Mouse (Mus musculus) heart, embryonic 11.5 days (tissue): ENCODE measurements around the gene Dcbld1. TPM values are rescaled to one million over a fixed set of nuclear protein-coding genes. Genes with fewer than 3 reads are reported as not detected.

ENCODE experiments used
- ATAC-seq: fragments of 200-750 bp; cut with Nextera tagmentation; replicated peaks from 2 replicates; pipeline ENCODE4 v1.8.0; 2017; ENCODE audit warnings: moderate library complexity; ENCODE audit not compliant: insufficient number of reproducible peaks, low FRiP score, low TSS enrichment
- H3K27ac ChIP-seq: fragments of 300-500 bp; sonication (generic); 2 replicates; pipeline ENCODE4 v1.5.1; 2014; ENCODE audit warnings: mild to moderate bottlenecking, low read depth, low read length
- H3K27me3 ChIP-seq: fragments of 300-500 bp; sonication (generic); 2 replicates; pipeline ENCODE4 v1.6.1; 2014; ENCODE audit warnings: mild to moderate bottlenecking, low read length, mixed read lengths; ENCODE audit not compliant: control insufficient read depth, insufficient read depth
- H3K36me3 ChIP-seq: fragments of 300-500 bp; sonication (generic); 2 replicates; pipeline ENCODE4 v1.6.1; 2014; ENCODE audit warnings: mild to moderate bottlenecking, low read length, moderate library complexity, mixed read lengths; ENCODE audit not compliant: control insufficient read depth, insufficient read depth
- H3K4me1 ChIP-seq: fragments of 300-500 bp; sonication (generic); 2 replicates; pipeline ENCODE4 v1.6.1; 2014; ENCODE audit warnings: low read length; ENCODE audit not compliant: control insufficient read depth, insufficient read depth
- H3K4me2 ChIP-seq: fragments of 300-500 bp; sonication (generic); 2 replicates; pipeline ENCODE4 v1.6.1; 2014; ENCODE audit warnings: mild to moderate bottlenecking, moderate library complexity
- H3K4me3 ChIP-seq: fragments of 300-500 bp; sonication (generic); 2 replicates; pipeline ENCODE4 v1.5.1; 2014; ENCODE audit warnings: low read depth, low read length
- H3K9ac ChIP-seq: fragments of 300-500 bp; sonication (generic); 2 replicates; pipeline ENCODE4 v1.6.1; 2014; ENCODE audit warnings: mild to moderate bottlenecking, low read depth, low read length, moderate library complexity
- H3K9me3 ChIP-seq: fragments of 300-500 bp; sonication (generic); replicated peaks from 2 replicates; pipeline ENCODE4 v1.6.1; 2016; ENCODE audit warnings: low read length; ENCODE audit not compliant: control insufficient read depth
- WGBS: fragments of 180-500 bp; shearing (Covaris S2); extraction: QIAGEN DNeasy Blood & Tissue Kit; methylation state at CpG from one replicate; pipeline ENCODE4 v1.1.7; 2014; ENCODE audit not compliant: insufficient replicate concordance; 5-methylcytosine and 5-hydroxymethylcytosine counted together
- polyA plus RNA-seq: library from polyadenylated mRNA; unstranded; fragments of >200 nt; fragmentation: Nextera tagmentation; extraction: Ambion mirVana; gene quantifications from 2 replicates; pipeline ENCODE4 v1.2.1, GENCODE M21; 2014

The Dcbld1 gene
- 6.8 and 9.5 TPM in 2 replicates for polyA plus RNA-seq

- Histone ChIP-seq H3K9me3 (no peaks in the 10 kb centered on the region), H3K36me3 (no peaks in the 10 kb centered on the region), H3K4me2 (peak within 1 kb of the TSS; percentile 87), H3K27me3 (no peaks in the 10 kb centered on the region), H3K9ac (peak within 1 kb of the TSS; percentile 90), H3K4me1 (0 out of 2 replicates have a peak, but pooled peaks cover 2% of the 10 kb centered on the region), H3K27ac (no peak within 1 kb of the TSS), H3K4me3 (peak within 1 kb of the TSS; percentile 82)
- 1% methylated on average over 46 of the region's 60 CpGs for WGBS
- peak; percentile 91 for ATAC-seq
Observed at GRCm38 (mm10) chr10:52233301-52233968, at the start of gene Dcbld1. Dcbld1 (plus strand) TSS chr10:52233619.

- H3K4me2 ChIP-seq = no peak overlapping the region
- no peaks in the 10 kb centered on the region for H3K4me1 ChIP-seq
- H3K36me3 ChIP-seq = no peaks in the 10 kb centered on the region
- no peak for ATAC-seq
- H3K9me3 ChIP-seq = no peaks in the 10 kb centered on the region
- no peak overlapping the region for H3K9ac ChIP-seq
- no peak overlapping the region for H3K4me3 ChIP-seq
- H3K27ac ChIP-seq = no peak overlapping the region
- 71% methylated on average over 4 of the region's 4 CpGs for WGBS
- no peaks in the 10 kb centered on the region for H3K27me3 ChIP-seq
Observed at GRCm38 (mm10) chr10:52185900-52186299, 47.5 kb upstream of the Dcbld1 start.

GRCm38 (mm10) chr10:52194957-52195852 lies 38.2 kb upstream of the Dcbld1 start, which contains the start of gene Ros1:
Ros1 (minus strand) TSS chr10:52195244.
- H3K36me3 ChIP-seq = no peaks in the 10 kb centered on the region
- H3K4me3 ChIP-seq = no peak within 1 kb of the TSS
- H3K4me1 ChIP-seq = no peaks in the 10 kb centered on the region
- no peak within 1 kb of the TSS for H3K9ac ChIP-seq
- no peak within 1 kb of the TSS for H3K4me2 ChIP-seq
- no peak within 1 kb of the TSS for H3K27ac ChIP-seq
- H3K9me3 ChIP-seq = no peaks in the 10 kb centered on the region
- H3K27me3 ChIP-seq = no peaks in the 10 kb centered on the region
- no peak for ATAC-seq
- WGBS = 74% methylated on average over 7 of the region's 7 CpGs

- WGBS = 63% methylated on average over 2 of the region's 2 CpGs
- ATAC-seq = no peak
- no peak overlapping the region for H3K27ac ChIP-seq
- H3K9me3 ChIP-seq = no peaks in the 10 kb centered on the region
- H3K9ac ChIP-seq = no peak overlapping the region
- no peaks in the 10 kb centered on the region for H3K36me3 ChIP-seq
- no peak overlapping the region for H3K4me2 ChIP-seq
- H3K4me1 ChIP-seq = no peaks in the 10 kb centered on the region
- H3K27me3 ChIP-seq = no peaks in the 10 kb centered on the region
- H3K4me3 ChIP-seq = no peak overlapping the region
Observed at GRCm38 (mm10) chr10:52204006-52204405, 29.4 kb upstream of the Dcbld1 start.

GRCm38 (mm10) chr10:52215267-52215818 lies 18.1 kb upstream of the Dcbld1 start:
- no peaks in the 10 kb centered on the region for H3K4me1 ChIP-seq
- H3K27ac ChIP-seq = no peak overlapping the region
- no peak for ATAC-seq
- 17% methylated on average over 2 of the region's 2 CpGs for WGBS
- no peak overlapping the region for H3K4me2 ChIP-seq
- no peaks in the 10 kb centered on the region for H3K9me3 ChIP-seq
- H3K36me3 ChIP-seq = no peaks in the 10 kb centered on the region
- H3K27me3 ChIP-seq = no peaks in the 10 kb centered on the region
- no peak overlapping the region for H3K9ac ChIP-seq
- no peak overlapping the region for H3K4me3 ChIP-seq

GRCm38 (mm10) chr10:52216797-52217563 lies 16.4 kb upstream of the Dcbld1 start:
- H3K36me3 ChIP-seq = no peaks in the 10 kb centered on the region
- H3K9ac ChIP-seq = no peak overlapping the region
- H3K4me3 ChIP-seq = no peak overlapping the region
- ATAC-seq = no peak
- WGBS = 20% methylated on average over 7 of the region's 7 CpGs
- H3K9me3 ChIP-seq = no peaks in the 10 kb centered on the region
- H3K27ac ChIP-seq = no peak overlapping the region
- H3K27me3 ChIP-seq = no peaks in the 10 kb centered on the region
- H3K4me2 ChIP-seq = no peak overlapping the region
- H3K4me1 ChIP-seq = no peaks in the 10 kb centered on the region

- no peaks in the 10 kb centered on the region for H3K27me3 ChIP-seq
- no peak for ATAC-seq
Observed at GRCm38 (mm10) chr10:52217564-52217934, 15.9 kb upstream of the Dcbld1 start.

GRCm38 (mm10) chr10:52219600-52219999 lies 13.8 kb upstream of the Dcbld1 start:
- H3K4me2 ChIP-seq = no peak overlapping the region
- no peak overlapping the region for H3K4me3 ChIP-seq
- no peak for ATAC-seq
- no peak overlapping the region for H3K9ac ChIP-seq
- no peaks in the 10 kb centered on the region for H3K36me3 ChIP-seq
- no peak overlapping the region for H3K27ac ChIP-seq
- H3K9me3 ChIP-seq = no peaks in the 10 kb centered on the region
- 62% methylated on average over 3 of the region's 3 CpGs for WGBS
- no peaks in the 10 kb centered on the region for H3K4me1 ChIP-seq
- no peaks in the 10 kb centered on the region for H3K27me3 ChIP-seq

More at GRCm38 (mm10) chr10:52217564-52217934, 15.9 kb upstream of the Dcbld1 start:
- Histone ChIP-seq H3K4me1 (no peaks in the 10 kb centered on the region), H3K27ac (no peak overlapping the region), H3K9ac (no peak overlapping the region), H3K36me3 (no peaks in the 10 kb centered on the region), H3K9me3 (no peaks in the 10 kb centered on the region), H3K4me3 (no peak overlapping the region), H3K4me2 (no peak overlapping the region)
- WGBS = 50% methylated on average over 7 of the region's 7 CpGs
